Mouse (Mus musculus) C2C12 (cell line): ENCODE results near the gene Plcg2. TPM values are rescaled to one million over a fixed set of nuclear protein-coding genes. Genes with fewer than 3 reads are reported as not detected.

Experiments
- H3K27me3 ChIP-seq: one replicate; pipeline ENCODE4 v1.6.1; 2011; ENCODE audit not compliant: control insufficient read depth, insufficient read depth, insufficient read length
- H3K36me3 ChIP-seq: one replicate; pipeline ENCODE4 v1.6.1; 2011; ENCODE audit not compliant: control insufficient read depth, insufficient read depth
- H3K4me3 ChIP-seq: one replicate; pipeline ENCODE4 v1.5.1; 2011; ENCODE audit warnings: mild to moderate bottlenecking, control low read depth; ENCODE audit not compliant: poor library complexity, insufficient read depth, severe bottlenecking
- H3K79me2 ChIP-seq: one replicate; pipeline ENCODE4 v1.6.1; 2011; ENCODE audit not compliant: control insufficient read depth, insufficient read depth
- H3K79me3 ChIP-seq: one replicate; pipeline ENCODE4 v1.6.1; 2011; ENCODE audit warnings: low read depth, control low read depth
- H3ac ChIP-seq: one replicate; pipeline ENCODE3; 2011; ENCODE audit warnings: low read depth; ENCODE audit not compliant: control insufficient read depth, insufficient read length
- CEBPB ChIP-seq: IDR thresholded peaks from one replicate; pipeline ENCODE4 v1.6.1; 2011; ENCODE audit warnings: low read depth, mild to moderate bottlenecking, control low read depth, moderate library complexity
- CTCF ChIP-seq: IDR thresholded peaks from one replicate; pipeline ENCODE4 v1.5.1; 2011; ENCODE audit not compliant: control insufficient read depth, insufficient read depth, insufficient read length
- FOSL1 ChIP-seq: IDR thresholded peaks from one replicate; pipeline ENCODE4 v1.8.0; 2011; ENCODE audit warnings: mild to moderate bottlenecking, low read length; ENCODE audit not compliant: poor library complexity, insufficient read depth, severe bottlenecking
- MAX ChIP-seq: IDR thresholded peaks from one replicate; pipeline ENCODE4 v1.6.1; 2011; ENCODE audit warnings: mild to moderate bottlenecking, control low read depth
- MYOD1 ChIP-seq: IDR thresholded peaks from one replicate; pipeline ENCODE4 v1.6.1; 2011; ENCODE audit warnings: low read depth; ENCODE audit not compliant: control insufficient read depth, insufficient read length
- MYOG ChIP-seq: IDR thresholded peaks from one replicate; pipeline ENCODE4 v1.6.1; 2011; ENCODE audit not compliant: control insufficient read depth, insufficient read length; ENCODE audit errors: extremely low read depth
- USF1 ChIP-seq: IDR thresholded peaks from one replicate; pipeline ENCODE4 v1.6.1; 2011; ENCODE audit warnings: low read depth, mild to moderate bottlenecking, control low read depth, moderate library complexity
- polyA plus RNA-seq: library from polyadenylated mRNA; unstranded; fragments of >200 nt; fragmentation: generic; extraction: Trizol; gene quantifications from one replicate; pipeline ENCODE4 v1.2.1, GENCODE M21; 2012; ENCODE audit warnings: missing spikeins

The Plcg2 gene
- polyA plus RNA-seq, 1 experiment: 0.05 TPM

DNA sequence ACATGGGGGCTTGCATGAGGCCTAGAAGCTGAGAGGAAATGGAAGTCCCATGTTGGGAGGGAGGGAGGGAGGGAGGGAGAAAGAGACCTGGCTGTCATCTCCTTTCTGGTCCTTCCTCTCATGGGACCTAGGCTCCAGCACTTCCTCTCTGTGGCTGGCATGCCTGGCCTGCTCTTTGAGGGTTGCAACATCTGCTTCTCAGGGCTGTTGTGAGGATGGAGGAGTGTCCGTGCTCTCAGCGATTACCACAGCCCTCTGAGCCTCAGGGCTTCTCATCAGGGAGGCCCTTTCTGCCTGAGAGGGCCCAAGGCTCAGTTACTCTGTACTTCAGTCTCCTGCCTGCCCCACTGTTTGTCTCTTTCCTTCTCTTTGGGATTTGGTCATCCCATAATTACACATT is 28.1 kb downstream of the Plcg2 start:
- Histone ChIP-seq H3K27me3 (peaks cover 21% of the 10 kb centered on the region), H3K36me3 (no peaks in the 10 kb centered on the region), H3K79me2 (no peaks in the 10 kb centered on the region), H3K4me3 (no peak overlapping the region), H3ac (no peak overlapping the region), H3K79me3 (no peaks in the 10 kb centered on the region)
- TF ChIP-seq FOSL1: no peak
- TF ChIP-seq MAX: no peak

DNA sequence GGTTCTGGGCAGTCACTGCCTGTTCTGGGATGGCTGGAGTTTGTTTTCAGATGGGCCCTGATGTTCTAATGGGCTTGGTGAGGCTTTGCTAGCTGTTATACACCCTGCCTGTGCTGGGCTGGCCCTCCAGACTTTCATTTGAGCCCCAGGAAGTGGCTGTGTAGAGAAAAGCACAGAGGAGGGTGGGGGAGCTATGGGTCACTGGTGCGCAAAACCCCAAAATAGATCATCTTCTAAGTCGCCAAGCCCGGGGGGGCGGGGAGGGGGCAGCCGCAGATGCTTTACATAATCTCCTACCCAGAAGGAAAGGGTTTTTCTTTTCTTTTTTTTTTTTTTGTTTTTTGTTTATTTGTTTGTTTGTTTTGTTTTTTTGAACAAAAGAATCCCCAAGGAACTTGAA is 29.9 kb downstream of the Plcg2 start:
- Histone ChIP-seq H3K4me3 (no peak overlapping the region), H3K36me3 (no peaks in the 10 kb centered on the region), H3K27me3 (peaks cover 21% of the 10 kb centered on the region), H3K79me2 (no peaks in the 10 kb centered on the region), H3ac (no peak overlapping the region), H3K79me3 (no peaks in the 10 kb centered on the region)
- TF ChIP-seq MAX: no peak
- no peak for TF ChIP-seq CEBPB
- TF ChIP-seq CTCF: no peak

DNA sequence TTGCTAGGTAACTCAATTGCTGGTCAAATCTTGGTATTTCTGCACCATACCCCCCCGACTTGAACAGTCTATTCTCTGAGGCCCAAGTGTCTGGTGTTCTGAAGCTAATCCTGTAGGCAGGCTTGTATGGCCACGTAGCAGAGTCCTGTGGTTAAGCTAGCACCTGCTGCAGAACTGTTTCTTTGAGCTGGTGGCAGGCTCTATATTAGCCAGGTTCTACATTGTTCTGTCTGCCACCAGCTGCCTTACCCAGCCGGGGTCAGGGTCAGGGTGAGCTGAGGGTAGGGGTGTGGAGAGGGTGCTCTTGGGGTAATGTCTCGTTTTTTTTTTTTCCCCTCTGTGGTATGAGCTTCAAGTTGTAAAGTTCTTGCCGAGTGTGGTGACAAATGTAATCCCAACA is 31.1 kb downstream of the Plcg2 start:
- Histone ChIP-seq H3ac (no peak overlapping the region), H3K4me3 (no peak overlapping the region), H3K79me3 (no peaks in the 10 kb centered on the region), H3K79me2 (no peaks in the 10 kb centered on the region), H3K36me3 (no peaks in the 10 kb centered on the region), H3K27me3 (peaks cover 21% of the 10 kb centered on the region)
- TF ChIP-seq MYOD1 (no peak), CTCF (no peak), CEBPB (no peak), MYOG (no peak), USF1 (no peak), MAX (no peak), FOSL1 (no peak)

DNA sequence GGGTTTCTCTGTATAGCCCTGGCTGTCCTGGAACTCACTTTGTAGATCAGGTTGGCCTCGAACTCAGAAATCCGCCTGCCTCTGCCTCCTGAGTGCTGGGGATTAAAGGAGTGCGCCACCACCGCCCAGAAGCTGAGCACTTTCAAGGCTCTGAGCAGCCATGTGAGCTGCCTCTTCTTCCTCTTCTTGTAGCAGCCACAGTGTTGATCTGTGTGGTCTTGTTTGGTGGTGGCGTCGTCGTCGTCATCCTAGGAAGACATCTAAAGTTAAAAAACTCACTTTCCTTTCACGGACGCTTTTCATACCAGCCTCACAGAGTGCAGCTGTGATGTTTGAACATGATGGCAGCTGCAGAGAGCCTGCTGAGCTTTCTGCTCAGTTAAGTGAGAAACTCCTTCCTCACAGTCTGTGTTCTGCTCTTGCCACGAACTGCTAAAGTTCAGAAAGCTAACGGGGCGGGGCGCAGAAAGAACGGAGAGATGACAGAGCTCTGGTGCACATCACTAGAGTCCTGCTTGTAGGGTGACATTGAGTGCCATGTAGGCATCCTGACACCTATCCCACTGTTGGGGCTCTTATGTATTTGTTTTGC is 34.4 kb downstream of the Plcg2 start:
- Histone ChIP-seq H3ac (no peak overlapping the region), H3K79me2 (no peaks in the 10 kb centered on the region), H3K4me3 (no peak overlapping the region), H3K79me3 (no peaks in the 10 kb centered on the region), H3K36me3 (no peaks in the 10 kb centered on the region), H3K27me3 (peaks cover 7% of the 10 kb centered on the region)
- TF ChIP-seq MYOG: no peak
- TF ChIP-seq CTCF: no peak
- no peak for TF ChIP-seq MAX
- TF ChIP-seq FOSL1: no peak
- no peak for TF ChIP-seq CEBPB
- TF ChIP-seq MYOD1: no peak
- no peak for TF ChIP-seq USF1

DNA sequence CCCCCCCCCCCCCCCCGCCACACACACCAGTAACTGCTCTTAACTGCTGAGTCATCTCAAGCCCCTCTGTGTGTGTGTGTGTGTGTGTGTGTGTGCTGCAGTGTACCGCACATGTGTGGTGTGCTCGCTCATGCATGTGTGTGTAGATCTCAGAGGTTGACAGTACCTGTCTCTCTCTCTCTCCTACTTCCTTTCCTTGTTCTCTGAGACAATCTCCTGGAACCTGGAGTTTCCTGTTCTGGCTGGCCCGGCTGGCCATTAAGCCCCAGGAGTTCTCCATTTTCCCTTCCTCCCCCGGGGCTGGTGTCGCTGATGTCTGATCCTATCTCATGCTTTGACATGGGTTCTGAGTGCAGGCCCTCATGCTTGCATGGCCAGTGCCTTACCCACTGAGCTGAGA is 38.8 kb downstream of the Plcg2 start:
- Histone ChIP-seq H3K4me3 (no peak overlapping the region), H3K36me3 (no peaks in the 10 kb centered on the region), H3ac (no peak overlapping the region), H3K27me3 (no peaks in the 10 kb centered on the region), H3K79me3 (no peaks in the 10 kb centered on the region), H3K79me2 (no peaks in the 10 kb centered on the region)
- no peak for TF ChIP-seq USF1
- no peak for TF ChIP-seq MYOD1
- no peak for TF ChIP-seq MYOG
- TF ChIP-seq FOSL1: no peak
- no peak for TF ChIP-seq MAX
- TF ChIP-seq CEBPB: no peak
- TF ChIP-seq CTCF: no peak

DNA sequence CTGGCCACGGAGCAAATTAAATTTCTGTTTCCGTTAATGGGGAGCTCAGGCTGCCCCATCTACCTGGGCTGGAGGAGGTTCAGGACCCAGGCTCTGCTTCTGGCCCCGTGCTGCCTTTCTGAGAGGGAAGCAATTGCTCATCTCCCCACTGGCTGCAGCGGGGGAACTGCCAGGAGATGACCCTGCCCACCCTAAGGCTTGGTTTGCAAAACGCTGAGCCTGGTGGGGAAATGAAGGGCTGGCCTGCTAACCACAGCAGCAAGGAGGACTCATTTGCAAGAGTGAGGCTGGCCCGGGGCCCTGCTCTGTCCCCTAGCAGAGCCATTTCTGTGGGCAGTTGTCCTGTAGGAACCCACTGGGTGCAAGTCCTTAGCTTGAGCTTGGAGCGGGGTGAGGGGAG is 39.7 kb downstream of the Plcg2 start:
- Histone ChIP-seq H3K4me3 (no peak overlapping the region), H3K36me3 (no peaks in the 10 kb centered on the region), H3K79me3 (no peaks in the 10 kb centered on the region), H3ac (no peak overlapping the region), H3K79me2 (no peaks in the 10 kb centered on the region), H3K27me3 (no peaks in the 10 kb centered on the region)
- TF ChIP-seq MYOG: no peak
- no peak for TF ChIP-seq FOSL1
- no peak for TF ChIP-seq CTCF
- TF ChIP-seq CEBPB: no peak
- no peak for TF ChIP-seq USF1
- TF ChIP-seq MAX: no peak
- no peak for TF ChIP-seq MYOD1
